Mouse (Mus musculus) stomach, embryonic 15.5 days (tissue): ENCODE measurements around the gene Vav1. TPM values are rescaled to one million over a fixed set of nuclear protein-coding genes. Genes with fewer than 3 reads are reported as not detected.

Experiments used
- ATAC-seq: fragments of 200-750 bp; cut with Nextera tagmentation; 2 replicates; pipeline ENCODE4 v1.8.0; 2017; ENCODE audit warnings: low read depth, moderate number of reproducible peaks, moderate TSS enrichment; ENCODE audit not compliant: insufficient read depth, low FRiP score
- H3K27ac ChIP-seq: fragments of 300-500 bp; sonication (generic); 2 replicates; pipeline ENCODE4 v1.5.1; 2015; ENCODE audit warnings: mild to moderate bottlenecking, inconsistent platforms
- H3K27me3 ChIP-seq: fragments of 300-500 bp; sonication (generic); replicated peaks from 2 replicates; pipeline ENCODE4 v1.6.1; 2015; ENCODE audit warnings: inconsistent platforms
- H3K36me3 ChIP-seq: fragments of 300-500 bp; sonication (generic); 2 replicates; pipeline ENCODE4 v1.6.1; 2015; ENCODE audit warnings: inconsistent platforms
- H3K4me1 ChIP-seq: fragments of 300-500 bp; sonication (generic); 2 replicates; pipeline ENCODE4 v1.6.1; 2015; ENCODE audit warnings: inconsistent platforms
- H3K4me2 ChIP-seq: fragments of 300-500 bp; sonication (generic); 2 replicates; pipeline ENCODE4 v1.6.1; 2015; ENCODE audit warnings: mild to moderate bottlenecking, inconsistent platforms
- H3K4me3 ChIP-seq: fragments of 300-500 bp; sonication (generic); replicated peaks from 2 replicates; pipeline ENCODE4 v1.5.1; 2015; ENCODE audit warnings: inconsistent platforms
- H3K9ac ChIP-seq: fragments of 300-500 bp; sonication (generic); 2 replicates; pipeline ENCODE4 v1.6.1; 2015; ENCODE audit warnings: inconsistent platforms
- H3K9me3 ChIP-seq: fragments of 300-500 bp; sonication (generic); 2 replicates; pipeline ENCODE4 v1.6.1; 2016; ENCODE audit warnings: inconsistent platforms
- WGBS: fragments of 180-500 bp; shearing (Covaris S2); methylation state at CpG from one replicate; pipeline ENCODE4 v1.1.7; 2015; 5-methylcytosine and 5-hydroxymethylcytosine counted together
- polyA plus RNA-seq: library from polyadenylated mRNA; unstranded; fragments of >200 nt; fragmentation: Nextera tagmentation; extraction: Ambion mirVana; gene quantifications from 2 replicates; pipeline ENCODE4 v1.2.1, GENCODE M21; 2015

Gene Vav1
- polyA plus RNA-seq, 1 experiment from 2014 or later: 4.4 TPM

GRCm38 (mm10) chr17:57258191-57258590, 20.7 kb upstream of the Vav1 start:
- WGBS: 95% methylated on average over 3 of the region's 3 CpGs
- Histone ChIP-seq H3K4me3 (no peak overlapping the region), H3K36me3 (peaks cover 59% of the 10 kb centered on the region), H3K9ac (no peak overlapping the region), H3K4me2 (no peak overlapping the region), H3K9me3 (no peaks in the 10 kb centered on the region), H3K27ac (no peak overlapping the region), H3K27me3 (no peaks in the 10 kb centered on the region), H3K4me1 (no peaks in the 10 kb centered on the region)
- no peak for ATAC-seq

GRCm38 (mm10) chr17:57259742-57260141, 19.2 kb upstream of the Vav1 start:
- Histone ChIP-seq H3K27ac (no peak overlapping the region), H3K9me3 (no peaks in the 10 kb centered on the region), H3K4me1 (peaks cover 4% of the 10 kb centered on the region), H3K9ac (no peak overlapping the region), H3K36me3 (peaks cover 51% of the 10 kb centered on the region), H3K4me2 (no peak overlapping the region), H3K27me3 (no peaks in the 10 kb centered on the region), H3K4me3 (no peak overlapping the region)
- no peak for ATAC-seq
- 87% methylated on average over 8 of the region's 8 CpGs for WGBS

DNA sequence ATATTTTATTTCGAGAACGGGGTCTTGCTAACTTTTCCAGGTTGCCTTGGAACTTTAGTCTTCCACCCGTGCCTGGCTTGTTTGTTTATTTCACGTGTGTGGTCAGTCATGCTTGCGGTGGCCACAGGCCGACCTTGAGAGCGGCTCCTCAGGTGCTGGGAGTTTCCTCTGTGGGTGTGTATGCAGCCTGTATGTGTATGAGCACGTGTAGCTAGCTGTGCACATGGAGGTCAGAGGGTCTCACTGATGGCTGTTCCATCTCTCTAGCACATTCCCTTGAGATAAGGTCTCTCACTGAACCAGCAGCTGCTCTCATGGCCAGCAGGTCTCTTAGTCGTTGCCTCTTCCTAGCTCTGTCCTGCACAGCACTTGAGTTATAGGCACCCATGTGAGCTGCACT, 18.5 kb upstream of the Vav1 start:
- Histone ChIP-seq H3K36me3 (peaks cover 45% of the 10 kb centered on the region), H3K9ac (no peak overlapping the region), H3K4me2 (no peak overlapping the region), H3K4me3 (no peak overlapping the region), H3K27ac (no peak overlapping the region), H3K27me3 (no peaks in the 10 kb centered on the region), H3K4me1 (peaks cover 9% of the 10 kb centered on the region), H3K9me3 (no peaks in the 10 kb centered on the region)
- 87% methylated on average over 9 of the region's 9 CpGs for WGBS
- no peak for ATAC-seq

- no peak for ATAC-seq
- H3K9ac ChIP-seq: no peak overlapping the region
- H3K9me3 ChIP-seq: no peaks in the 10 kb centered on the region
- H3K4me3 ChIP-seq: no peak overlapping the region
- H3K27me3 ChIP-seq: no peaks in the 10 kb centered on the region
- peaks cover 12% of the 10 kb centered on the region for H3K4me1 ChIP-seq
- H3K36me3 ChIP-seq: peaks cover 42% of the 10 kb centered on the region
- 81% methylated on average over 4 of the region's 4 CpGs for WGBS
- no peak overlapping the region for H3K27ac ChIP-seq
- H3K4me2 ChIP-seq: no peak overlapping the region
These were observed 17.6 kb upstream of the Vav1 start for GRCm38 (mm10) chr17:57261286-57261685.

DNA sequence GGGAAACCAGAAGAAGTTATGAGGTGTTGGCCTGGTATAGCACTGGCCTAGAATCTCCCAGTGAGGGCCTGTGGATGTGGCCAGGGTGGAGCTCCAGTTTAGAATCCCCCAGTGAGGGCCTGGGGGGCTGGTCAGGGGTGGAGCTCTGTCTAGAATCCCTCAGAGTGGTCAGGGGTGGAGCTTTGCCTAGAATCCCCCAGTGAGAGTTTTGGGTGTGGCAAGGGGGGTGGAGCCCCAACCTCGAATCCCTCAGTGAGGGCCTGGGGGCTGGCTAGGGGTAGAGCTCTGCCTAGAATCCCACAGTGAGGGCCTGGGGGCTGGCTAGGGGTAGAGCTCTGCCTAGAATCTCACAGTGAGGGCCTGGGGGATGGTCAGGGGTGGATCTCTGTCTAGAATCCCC, 17.1 kb upstream of the Vav1 start:
- H3K4me1 ChIP-seq: peaks cover 12% of the 10 kb centered on the region
- 21% methylated on average over 1 of the region's 1 CpGs for WGBS
- H3K27me3 ChIP-seq: no peaks in the 10 kb centered on the region
- H3K9ac ChIP-seq: no peak overlapping the region
- no peak for ATAC-seq
- no peak overlapping the region for H3K4me3 ChIP-seq
- peaks cover 39% of the 10 kb centered on the region for H3K36me3 ChIP-seq
- no peak overlapping the region for H3K27ac ChIP-seq
- H3K9me3 ChIP-seq: no peaks in the 10 kb centered on the region
- no peak overlapping the region for H3K4me2 ChIP-seq

- H3K36me3 ChIP-seq: peaks cover 31% of the 10 kb centered on the region; the same call in 1 of the 2 replicates
These were observed 15.9 kb upstream of the Vav1 start for GRCm38 (mm10) chr17:57262901-57263550.

GRCm38 (mm10) chr17:57264164-57264563, 14.7 kb upstream of the Vav1 start:
- peaks cover 25% of the 10 kb centered on the region; the same call in 1 of the 2 replicates for H3K36me3 ChIP-seq
- H3K4me1 ChIP-seq: peaks cover 12% of the 10 kb centered on the region
- no peak overlapping the region for H3K27ac ChIP-seq
- H3K27me3 ChIP-seq: no peaks in the 10 kb centered on the region
- 0 out of 2 replicates have a peak, but pooled peaks have one; percentile 25 for ATAC-seq
- H3K9ac ChIP-seq: no peak overlapping the region
- H3K4me3 ChIP-seq: no peak overlapping the region
- 64% methylated on average over 2 of the region's 2 CpGs for WGBS
- H3K9me3 ChIP-seq: no peaks in the 10 kb centered on the region
- H3K4me2 ChIP-seq: no peak overlapping the region

More at GRCm38 (mm10) chr17:57262901-57263550, 15.9 kb upstream of the Vav1 start:
- Histone ChIP-seq H3K4me3 (no peak overlapping the region), H3K4me2 (no peak overlapping the region), H3K9me3 (no peaks in the 10 kb centered on the region), H3K9ac (no peak overlapping the region), H3K27me3 (no peaks in the 10 kb centered on the region), H3K4me1 (peaks cover 12% of the 10 kb centered on the region), H3K27ac (no peak overlapping the region)
- ATAC-seq: no peak
- 88% methylated on average over 17 of the region's 17 CpGs for WGBS

DNA sequence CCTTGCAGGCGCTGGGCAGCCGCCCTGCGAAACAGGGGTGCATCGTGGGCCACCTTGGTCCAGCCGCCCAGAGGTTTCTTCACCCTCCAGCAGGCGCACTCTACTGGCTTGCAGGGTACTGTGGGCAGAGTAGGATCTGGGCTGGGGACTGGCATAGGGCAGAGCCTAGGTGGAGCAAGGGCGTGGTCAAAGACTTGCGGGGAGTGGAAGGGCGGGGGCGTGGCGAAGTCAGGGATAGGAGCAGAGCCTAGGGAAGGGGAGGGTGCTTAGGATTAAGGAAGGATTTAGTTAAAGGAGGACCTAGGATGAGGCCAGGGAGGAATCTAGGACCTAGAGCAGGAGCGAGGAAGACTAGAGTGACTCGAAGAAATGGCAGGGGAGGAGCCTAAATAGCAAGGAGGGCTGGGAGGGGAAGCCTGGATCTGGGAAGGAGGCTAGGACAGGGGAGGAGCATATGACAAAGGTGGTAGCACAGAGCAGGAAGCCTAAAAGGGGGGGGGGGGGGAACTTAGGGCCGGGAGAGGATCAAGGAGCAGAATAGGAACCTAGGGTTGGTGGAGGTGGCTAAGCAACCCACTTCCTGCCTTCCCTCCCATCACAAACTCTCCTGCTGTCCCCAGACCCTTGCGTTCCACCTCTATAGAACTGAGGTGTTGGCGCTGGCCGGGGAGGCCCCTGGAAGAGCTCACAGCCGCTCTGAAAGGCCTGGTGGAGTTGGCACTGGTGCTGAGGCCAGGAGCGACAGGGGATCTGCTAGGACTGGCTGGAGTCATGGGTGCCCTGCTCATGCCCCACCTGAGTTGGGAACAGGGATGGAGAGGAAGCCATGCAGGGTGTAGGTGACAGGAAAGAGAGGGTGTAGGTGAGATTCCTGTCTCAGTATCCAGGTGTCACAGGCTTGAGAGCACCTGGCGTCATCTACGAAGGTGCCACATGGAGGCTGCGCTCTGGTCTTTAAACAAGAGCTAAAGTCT, 13.6 kb upstream of the Vav1 start:
- peak; percentile 86 for ATAC-seq
- Histone ChIP-seq H3K27ac (no peak overlapping the region; the same call in 1 of the 2 replicates), H3K9ac (no peak overlapping the region), H3K27me3 (no peaks in the 10 kb centered on the region), H3K4me3 (no peak overlapping the region; the same call in 1 of the 2 replicates), H3K9me3 (no peaks in the 10 kb centered on the region), H3K4me1 (peaks cover 12% of the 10 kb centered on the region), H3K4me2 (peak overlapping the region; percentile 42), H3K36me3 (peaks cover 15% of the 10 kb centered on the region; the same call in 1 of the 2 replicates)
- WGBS: 28% methylated on average over 22 of the region's 22 CpGs

GRCm38 (mm10) chr17:57267556-57268126, 11.3 kb upstream of the Vav1 start:
- no peak overlapping the region for H3K4me2 ChIP-seq
- H3K4me3 ChIP-seq: no peak overlapping the region
- H3K9me3 ChIP-seq: no peaks in the 10 kb centered on the region
- no peak for ATAC-seq
- H3K27me3 ChIP-seq: no peaks in the 10 kb centered on the region
- 81% methylated on average over 6 of the region's 6 CpGs for WGBS
- no peak overlapping the region for H3K9ac ChIP-seq
- H3K27ac ChIP-seq: no peak overlapping the region
- no peaks in the 10 kb centered on the region for H3K36me3 ChIP-seq
- peaks cover 12% of the 10 kb centered on the region for H3K4me1 ChIP-seq

- no peaks in the 10 kb centered on the region for H3K27me3 ChIP-seq
- no peak overlapping the region for H3K9ac ChIP-seq
- 60% methylated on average over 7 of the region's 9 CpGs for WGBS
- H3K9me3 ChIP-seq: no peaks in the 10 kb centered on the region
- H3K27ac ChIP-seq: no peak overlapping the region
- H3K4me1 ChIP-seq: peaks cover 8% of the 10 kb centered on the region
- no peaks in the 10 kb centered on the region for H3K36me3 ChIP-seq
- H3K4me2 ChIP-seq: no peak overlapping the region
- H3K4me3 ChIP-seq: no peak overlapping the region
- ATAC-seq: no peak
These were observed 7.6 kb upstream of the Vav1 start for GRCm38 (mm10) chr17:57271301-57271700.

- Histone ChIP-seq H3K9me3 (no peaks in the 10 kb centered on the region), H3K36me3 (no peaks in the 10 kb centered on the region), H3K4me3 (no peak overlapping the region), H3K4me1 (peaks cover 8% of the 10 kb centered on the region), H3K27me3 (no peaks in the 10 kb centered on the region), H3K4me2 (no peak overlapping the region), H3K9ac (no peak overlapping the region), H3K27ac (no peak overlapping the region)
- no peak for ATAC-seq
- WGBS: 28% methylated on average over 7 of the region's 7 CpGs
These were observed 5.1 kb upstream of the Vav1 start for GRCm38 (mm10) chr17:57273846-57274245.

- 5% methylated on average over 15 of the region's 15 CpGs for WGBS
- H3K4me3 ChIP-seq: peak overlapping the region; percentile 56
- ATAC-seq: no peak
- H3K4me2 ChIP-seq: peak overlapping the region; percentile 86
- no peaks in the 10 kb centered on the region for H3K36me3 ChIP-seq
- peak overlapping the region; percentile 41 for H3K9ac ChIP-seq
- no peaks in the 10 kb centered on the region for H3K27me3 ChIP-seq
- H3K27ac ChIP-seq: peak overlapping the region; percentile 63
- H3K9me3 ChIP-seq: no peaks in the 10 kb centered on the region
- peaks cover 8% of the 10 kb centered on the region for H3K4me1 ChIP-seq
These were observed 4.2 kb upstream of the Vav1 start for GRCm38 (mm10) chr17:57274686-57275085.
